Mouse (Mus musculus) liver, embryonic 14.5 days (tissue): Measurements from ENCODE around the gene Cdh13. TPM values are rescaled to one million over a fixed set of nuclear protein-coding genes. Genes with fewer than 3 reads are reported as not detected.

Source experiments
- ATAC-seq: fragments of 200-750 bp; cut with Nextera tagmentation; 2 replicates; pipeline ENCODE4 v1.8.0; 2017; ENCODE audit warnings: moderate number of reproducible peaks, mild to moderate bottlenecking, moderate library complexity; ENCODE audit not compliant: insufficient read depth
- DNase-seq, 3 experiments: peaks; one replicate each; pipeline ENCODE4 v3.0.0-alpha.2; 2012 to 2013; ENCODE audit warnings: low read depth in 3 of 3, low spot score in 3 of 3
- H3K27ac ChIP-seq: fragments of 300-500 bp; sonication (generic); 2 replicates; pipeline ENCODE4 v1.5.1; 2014; ENCODE audit warnings: moderate library complexity, mild to moderate bottlenecking, control low read depth, inconsistent platforms
- H3K27me3 ChIP-seq: fragments of 300-500 bp; sonication (generic); 2 replicates; pipeline ENCODE4 v1.6.1; 2014; ENCODE audit warnings: mild to moderate bottlenecking, low read length, moderate library complexity; ENCODE audit not compliant: control insufficient read depth, insufficient read depth
- H3K36me3 ChIP-seq: fragments of 300-500 bp; sonication (generic); replicated peaks from 2 replicates; pipeline ENCODE4 v1.6.1; 2014; ENCODE audit warnings: low read depth; ENCODE audit not compliant: control insufficient read depth, insufficient read depth
- H3K4me1 ChIP-seq, 2 experiments: fragments of 200-500 bp in 1 of 2; fragments of 300-500 bp in 1 of 2; sonication (generic) in 1 of 2; replicated peaks; 2 replicates each; pipeline ENCODE4 v1.6.1; 2012 to 2014; ENCODE audit warnings: antibody characterized with exemption in 1 of 2, inconsistent platforms in 1 of 2, low read length in 1 of 2; ENCODE audit not compliant: control insufficient read depth in 2 of 2, insufficient read depth in 2 of 2
- H3K4me2 ChIP-seq: fragments of 300-500 bp; sonication (generic); 2 replicates; pipeline ENCODE4 v1.6.1; 2014; ENCODE audit warnings: low read depth, mild to moderate bottlenecking, control low read depth, moderate library complexity
- H3K4me3 ChIP-seq, 2 experiments: fragments of 200-500 bp in 1 of 2; fragments of 300-500 bp in 1 of 2; sonication (generic) in 1 of 2; 2 replicates each; pipeline ENCODE4 v1.5.1; 2012 to 2014; ENCODE audit warnings: low read depth in 2 of 2, low read length in 2 of 2, mild to moderate bottlenecking in 2 of 2, control low read depth in 1 of 2, inconsistent platforms in 1 of 2, moderate library complexity in 1 of 2; ENCODE audit not compliant: insufficient read depth in 1 of 2
- H3K9ac ChIP-seq: fragments of 300-500 bp; sonication (generic); replicated peaks from 2 replicates; pipeline ENCODE4 v1.6.1; 2014; ENCODE audit warnings: mild to moderate bottlenecking, control low read depth, moderate library complexity
- H3K9me3 ChIP-seq: fragments of 300-500 bp; sonication (generic); 2 replicates; pipeline ENCODE4 v1.6.1; 2016; ENCODE audit warnings: low read length, mixed read lengths; ENCODE audit not compliant: control insufficient read depth
- CTCF ChIP-seq: IDR thresholded peaks from 2 replicates; pipeline ENCODE4 v1.5.1; 2016; ENCODE audit warnings: antibody characterized with exemption, low read depth, control low read depth
- EP300 ChIP-seq: IDR thresholded peaks from 2 replicates; pipeline ENCODE4 v1.6.1; 2016; ENCODE audit warnings: antibody characterized with exemption, low read depth
- WGBS: fragments of 180-500 bp; shearing (Covaris S2); extraction: QIAGEN DNeasy Blood & Tissue Kit; methylation state at CpG from one replicate; pipeline ENCODE4 v1.1.7; 2014; ENCODE audit not compliant: insufficient replicate concordance; 5-methylcytosine and 5-hydroxymethylcytosine counted together
- polyA plus RNA-seq, 2 experiments: library from polyadenylated mRNA; depleted of rRNA in 1 of 2; stranded (reverse) in 1 of 2; unstranded in 1 of 2; fragments of >200 nt; fragmentation: Nextera tagmentation in 1 of 2; extraction: Ambion mirVana in 1 of 2; gene quantifications; 2 replicates each; pipeline versions ENCODE4 v1.2.1 to v1.2.3; 2012 to 2014

Gene Cdh13
- polyA plus RNA-seq, 2 experiments, result 0.15 to 0.43 TPM

DNA sequence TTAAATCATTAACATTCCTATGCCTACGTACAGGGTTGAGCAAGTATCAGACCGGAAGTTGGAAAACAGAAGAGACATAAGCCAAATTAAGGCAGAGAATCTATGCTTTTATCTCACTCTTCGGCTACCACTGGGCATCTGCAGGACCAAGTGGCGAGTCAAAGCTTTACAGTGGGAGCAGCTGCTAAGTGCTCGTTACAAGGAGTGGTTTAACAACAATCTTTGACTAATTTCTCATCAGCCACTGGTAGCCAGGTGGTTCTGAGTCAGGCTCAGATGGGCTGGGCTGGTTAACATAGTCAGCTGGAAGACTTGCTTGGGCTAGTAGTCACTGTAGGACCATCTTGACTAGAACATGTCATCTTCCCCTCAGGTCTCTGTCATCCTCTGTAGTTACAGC is 34.2 kb upstream of the Cdh13 start:
- no peak for DNase-seq
- no peak overlapping the region for H3K9ac ChIP-seq
- ATAC-seq, result no peak
- no peak overlapping the region for H3K27ac ChIP-seq
- no peaks in the 10 kb centered on the region for H3K27me3 ChIP-seq
- H3K36me3 ChIP-seq, result no peaks in the 10 kb centered on the region
- TF ChIP-seq EP300, result no peak
- no peak for TF ChIP-seq CTCF
- no peak overlapping the region for H3K4me2 ChIP-seq
- no peaks in the 10 kb centered on the region for H3K4me1 ChIP-seq
- 60% methylated on average over 5 of the region's 5 CpGs for WGBS
- H3K4me3 ChIP-seq, result no peak overlapping the region
- no peaks in the 10 kb centered on the region for H3K9me3 ChIP-seq

DNA sequence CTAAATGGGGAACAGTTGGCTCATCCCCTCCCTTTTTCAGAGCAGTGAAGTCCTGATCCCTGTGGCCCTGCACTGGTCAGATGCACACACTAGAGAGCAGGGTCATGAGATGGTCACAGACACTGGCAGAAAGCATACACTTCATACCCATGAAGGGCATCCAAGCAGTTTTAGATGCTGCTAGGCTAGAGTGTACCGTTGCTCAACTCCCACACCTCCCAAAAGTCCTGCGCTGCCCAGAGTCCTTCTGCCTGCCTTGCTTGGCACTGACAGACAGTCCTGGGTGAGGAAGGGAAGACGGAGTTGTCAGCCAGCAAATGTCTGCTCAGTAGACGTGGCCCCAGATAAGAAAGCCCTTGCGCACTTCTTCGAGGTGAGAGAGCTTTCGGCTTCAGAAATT is 33.6 kb upstream of the Cdh13 start:
- WGBS, result 72% methylated on average over 7 of the region's 7 CpGs
- H3K36me3 ChIP-seq, result no peaks in the 10 kb centered on the region
- no peak overlapping the region for H3K27ac ChIP-seq
- H3K4me2 ChIP-seq, result no peak overlapping the region
- H3K27me3 ChIP-seq, result no peaks in the 10 kb centered on the region
- no peak for DNase-seq
- no peaks in the 10 kb centered on the region for H3K9me3 ChIP-seq
- TF ChIP-seq CTCF, result no peak
- TF ChIP-seq EP300, result no peak
- ATAC-seq, result no peak
- H3K4me1 ChIP-seq, result no peaks in the 10 kb centered on the region
- H3K9ac ChIP-seq, result no peak overlapping the region
- no peak overlapping the region for H3K4me3 ChIP-seq

DNA sequence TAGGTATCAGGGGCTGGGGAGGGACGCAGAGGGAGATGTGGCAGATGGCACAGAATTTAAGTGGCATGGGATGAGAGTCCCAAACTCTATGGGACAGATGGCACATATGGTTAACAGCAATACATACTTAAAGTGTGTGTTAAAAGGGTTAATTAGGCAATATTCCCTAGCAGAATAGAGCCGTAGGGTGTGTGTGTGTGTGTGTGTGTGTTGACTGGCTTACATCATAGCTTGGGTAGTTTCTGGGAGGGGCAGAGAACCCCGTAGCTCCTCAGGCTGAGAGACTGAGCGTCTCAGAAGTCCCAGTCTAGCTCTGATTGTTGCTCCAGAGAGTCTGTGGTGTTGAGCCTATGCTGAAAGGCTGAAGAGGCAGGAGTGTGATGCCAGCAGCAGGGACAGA is 20.4 kb upstream of the Cdh13 start:
- Histone ChIP-seq H3K4me3 (no peak overlapping the region), H3K36me3 (no peaks in the 10 kb centered on the region), H3K4me2 (no peak overlapping the region), H3K9ac (no peak overlapping the region), H3K9me3 (no peaks in the 10 kb centered on the region), H3K27me3 (no peaks in the 10 kb centered on the region), H3K4me1 (no peaks in the 10 kb centered on the region), H3K27ac (no peak overlapping the region)
- DNase-seq, result no peak
- TF ChIP-seq EP300 (no peak), CTCF (no peak)
- no peak for ATAC-seq
- 47% methylated on average over 4 of the region's 4 CpGs for WGBS

DNA sequence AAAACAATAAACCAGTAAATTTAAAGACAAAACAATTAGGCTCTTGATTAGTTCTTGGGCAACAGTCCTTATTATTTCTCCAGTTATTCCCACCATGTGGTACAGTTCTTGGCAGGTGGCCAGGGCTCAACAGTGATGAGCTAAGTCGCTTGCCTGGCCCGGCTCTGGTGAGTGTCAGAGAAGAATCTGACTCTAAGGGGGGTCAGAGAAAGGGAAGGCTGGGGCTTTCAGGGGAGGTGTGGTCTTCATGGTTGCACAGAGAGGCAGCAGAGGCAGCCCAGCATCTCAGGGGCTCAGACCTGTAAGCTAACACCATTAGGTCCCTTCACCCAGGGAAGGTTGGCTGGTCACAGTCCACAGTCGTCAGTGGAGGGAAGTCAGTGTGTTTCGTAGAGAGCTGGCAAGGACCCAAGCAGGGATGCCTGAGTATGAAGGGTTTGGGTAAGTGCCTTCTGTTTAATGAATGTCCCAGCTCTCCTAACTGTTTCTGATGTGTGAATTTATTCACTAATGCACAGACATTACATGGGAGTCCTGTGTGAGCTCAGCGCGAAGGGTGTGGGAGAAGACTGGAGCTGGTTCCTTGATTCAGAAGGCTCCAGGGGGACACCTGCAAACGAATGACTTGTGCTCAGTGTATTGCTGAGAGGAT is 12.7 kb upstream of the Cdh13 start:
- TF ChIP-seq CTCF (no peak), EP300 (no peak)
- WGBS, result 50% methylated on average over 7 of the region's 7 CpGs
- no peak for ATAC-seq

DNA sequence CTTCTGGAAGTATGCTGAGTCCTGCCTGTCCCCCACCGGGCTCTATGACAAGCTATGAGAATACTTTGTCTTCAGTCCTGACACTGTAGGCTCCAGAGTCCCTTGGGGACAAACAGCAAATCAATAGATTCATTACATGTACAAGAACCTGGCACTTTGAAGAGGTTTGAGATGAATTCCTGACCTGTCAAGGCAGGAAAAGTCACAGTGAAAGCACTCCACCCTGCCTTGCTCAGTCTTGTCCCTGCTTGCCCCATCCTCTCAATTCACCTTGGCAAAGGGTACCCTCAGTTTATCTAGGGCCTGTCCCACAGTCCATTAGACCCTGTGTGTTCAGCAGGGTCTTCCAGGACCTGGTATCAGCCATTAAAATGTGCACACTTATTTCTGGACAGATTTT is 11.0 kb upstream of the Cdh13 start:
- no peak overlapping the region for H3K4me3 ChIP-seq

More for the DNA sequence above, 12.7 kb upstream of the Cdh13 start:
- DNase-seq, result no peak
- H3K36me3 ChIP-seq, result no peaks in the 10 kb centered on the region
- no peak overlapping the region for H3K9ac ChIP-seq
- no peaks in the 10 kb centered on the region for H3K9me3 ChIP-seq
- H3K27ac ChIP-seq, result no peak overlapping the region
- H3K4me1 ChIP-seq, result no peaks in the 10 kb centered on the region
- no peaks in the 10 kb centered on the region for H3K27me3 ChIP-seq
- H3K4me2 ChIP-seq, result no peak overlapping the region
- no peak overlapping the region for H3K4me3 ChIP-seq

More for the DNA sequence above, 11.0 kb upstream of the Cdh13 start:
- Histone ChIP-seq H3K4me1 (no peaks in the 10 kb centered on the region), H3K27ac (no peak overlapping the region), H3K27me3 (no peaks in the 10 kb centered on the region), H3K9ac (no peak overlapping the region), H3K4me2 (no peak overlapping the region), H3K9me3 (no peaks in the 10 kb centered on the region), H3K36me3 (no peaks in the 10 kb centered on the region)
- TF ChIP-seq EP300, result no peak
- no peak for TF ChIP-seq CTCF
- 35% methylated on average over 1 of the region's 1 CpGs for whole genome bisulfite sequencing
- DNase-seq, result no peak
- no peak for ATAC-seq
